Mouse (Mus musculus) spleen, postnatal 36 days (tissue): ENCODE measurements around the gene Fam111a.

Experiments
- DNase-seq, 2 experiments: peaks; one replicate each; pipeline ENCODE4 v3.0.0; 2022; ENCODE audit warnings: low spot score in 2 of 2, mixed read lengths in 1 of 2

Fam111a gene

GRCm38 (mm10) chr19:12558219-12558618 lies 12.7 kb downstream of the Fam111a start:
- no peak for DNase-seq

GRCm38 (mm10) chr19:12564197-12564596 lies 18.7 kb downstream of the Fam111a start:
- no peak for DNase-seq

GRCm38 (mm10) chr19:12567011-12567410 lies 21.5 kb downstream of the Fam111a start:
- peak; percentile 76 to 77 for DNase-seq

DNA sequence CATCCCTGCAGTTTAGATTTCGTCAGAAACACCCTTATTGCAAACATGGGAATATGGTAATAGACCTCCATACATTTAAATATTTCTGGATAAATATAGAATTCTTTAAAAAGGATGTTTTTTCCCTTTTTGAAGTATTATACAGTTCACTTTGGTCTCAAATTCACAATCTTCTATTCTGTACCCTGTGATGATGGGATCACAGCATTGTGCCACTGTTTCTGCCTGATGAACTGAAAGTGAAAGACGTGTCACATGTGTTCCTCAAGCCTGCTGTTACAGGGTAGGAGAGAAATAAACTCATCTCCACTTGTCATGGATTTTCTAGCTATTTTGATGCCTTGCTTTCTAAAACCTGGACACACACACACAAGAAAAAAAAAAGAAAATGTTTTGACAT lies 25.3 kb downstream of the Fam111a start:
- DNase-seq, result no peak

- no peak for DNase-seq
These were observed 26.1 kb downstream of the Fam111a start for GRCm38 (mm10) chr19:12571687-12572086.

DNA sequence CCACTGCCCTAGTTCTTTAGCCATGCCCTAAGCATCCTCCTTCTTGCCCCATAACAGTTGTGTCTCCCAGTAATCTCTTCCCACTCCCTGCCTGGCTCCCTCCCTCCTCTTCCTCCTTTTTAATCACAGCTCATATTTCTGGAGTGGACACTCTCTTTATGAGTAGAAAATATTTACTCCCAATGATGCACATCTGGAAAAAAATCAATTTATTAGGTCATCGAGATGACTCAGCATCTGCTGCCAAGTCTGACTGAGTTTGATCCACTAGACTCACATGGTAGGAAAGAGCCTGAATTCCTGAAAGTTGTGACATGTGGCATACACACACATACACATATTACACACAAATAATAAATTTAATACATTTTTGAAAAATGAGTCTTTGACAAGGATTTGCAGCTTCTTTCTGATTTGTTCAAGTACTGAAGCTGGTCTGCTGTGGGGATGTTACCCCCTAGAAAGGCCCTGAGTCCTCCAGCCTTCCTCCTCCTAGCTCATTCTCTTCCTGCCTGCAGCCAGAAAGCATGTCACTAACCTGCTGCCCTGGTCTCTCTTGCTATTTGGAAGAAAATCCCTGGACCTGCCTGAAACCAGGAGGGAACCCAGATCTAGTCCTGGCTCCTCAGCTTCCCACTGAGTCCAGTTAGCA lies 27.2 kb downstream of the Fam111a start:
- DNase-seq, result no peak

GRCm38 (mm10) chr19:12573266-12574011 lies 27.9 kb downstream of the Fam111a start:
- DNase-seq, result peak; percentile 95 to 96

GRCm38 (mm10) chr19:12574012-12574407 lies 28.5 kb downstream of the Fam111a start:
- DNase-seq, result peak; percentile 70 to 75

- DNase-seq, result peak in 1 of 2 experiments; percentile 41
These were observed 29.6 kb downstream of the Fam111a start for GRCm38 (mm10) chr19:12575107-12575506.

- no peak for DNase-seq
These were observed 30.0 kb downstream of the Fam111a start for GRCm38 (mm10) chr19:12575514-12575913.

DNA sequence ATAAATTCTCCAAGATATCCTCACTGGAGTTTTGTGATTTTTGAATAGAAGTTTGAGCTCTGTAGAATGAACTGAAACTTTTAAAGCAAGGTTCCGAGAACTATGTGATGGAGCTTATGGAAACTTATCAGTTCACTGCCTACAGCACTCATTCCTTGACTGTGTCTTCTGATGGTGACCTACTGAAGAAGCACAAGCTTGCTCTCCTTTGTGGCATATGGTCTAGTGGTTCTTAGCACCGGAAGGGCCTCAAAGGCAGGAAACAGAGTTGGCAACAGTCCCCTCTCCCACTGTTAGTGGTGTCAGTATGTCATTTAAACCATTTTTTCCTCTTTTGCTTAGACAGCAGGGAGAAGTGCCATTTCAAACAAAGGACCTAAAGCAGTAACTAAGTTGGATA lies 31.1 kb downstream of the Fam111a start:
- no peak for DNase-seq

DNA sequence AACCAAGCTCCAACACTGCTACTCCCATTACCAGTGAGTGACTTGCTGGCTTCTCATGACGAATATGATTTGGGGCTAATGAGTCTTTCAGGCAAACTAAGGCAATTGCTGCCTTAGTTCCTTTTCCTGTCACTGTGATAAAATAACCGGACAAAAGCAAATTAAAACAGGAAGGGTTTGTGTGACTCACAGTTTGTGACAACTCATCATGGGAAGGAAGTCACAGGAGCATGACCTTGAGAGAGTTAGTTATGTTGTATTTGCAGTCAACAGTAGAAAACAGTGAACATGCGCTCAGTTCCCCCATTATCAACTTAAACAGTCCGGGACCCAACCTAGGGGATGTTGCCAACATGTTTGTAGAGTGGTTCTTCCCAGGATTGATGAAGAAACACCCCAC lies 39.8 kb downstream of the Fam111a start:
- DNase-seq, result no peak

DNA sequence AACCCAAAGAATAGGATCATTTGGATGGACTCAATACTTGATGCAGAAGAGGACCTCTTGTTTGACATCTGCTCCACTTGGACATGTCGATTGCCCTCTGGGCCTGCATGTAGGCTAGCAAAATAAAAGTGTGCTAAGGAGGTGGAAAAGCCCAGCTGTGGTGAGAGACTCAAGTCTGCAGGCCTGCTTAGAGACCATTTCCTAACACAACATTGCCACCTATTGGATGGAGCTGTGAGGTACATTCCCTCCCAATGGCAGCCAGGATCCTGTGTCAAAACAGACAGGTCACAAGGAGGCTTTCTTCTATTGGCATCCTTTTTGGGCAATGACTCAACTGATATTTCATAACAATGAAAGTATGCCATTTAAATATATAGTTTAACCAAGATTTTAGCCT lies 46.4 kb downstream of the Fam111a start:
- peak; percentile 68 to 70 for DNase-seq

DNA sequence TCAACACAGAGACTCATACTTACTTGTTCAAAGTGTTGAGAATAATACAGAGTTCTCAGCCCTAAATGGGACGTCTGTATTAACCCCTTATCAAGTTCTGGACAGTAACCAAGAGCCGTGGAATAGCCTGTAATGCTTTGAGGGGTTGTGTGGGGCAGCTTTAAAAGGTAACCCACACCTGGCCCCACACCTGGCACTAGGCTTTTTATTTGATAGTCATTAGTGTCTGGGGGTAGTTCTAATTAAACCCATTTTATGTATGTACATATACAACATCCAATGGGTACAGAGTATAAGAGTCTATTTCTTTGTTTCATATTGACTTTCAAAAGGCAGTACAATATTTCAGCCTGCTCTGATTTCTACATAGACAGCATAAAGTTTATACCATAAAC lies 49.6 kb downstream of the Fam111a start:
- DNase-seq, result no peak

DNA sequence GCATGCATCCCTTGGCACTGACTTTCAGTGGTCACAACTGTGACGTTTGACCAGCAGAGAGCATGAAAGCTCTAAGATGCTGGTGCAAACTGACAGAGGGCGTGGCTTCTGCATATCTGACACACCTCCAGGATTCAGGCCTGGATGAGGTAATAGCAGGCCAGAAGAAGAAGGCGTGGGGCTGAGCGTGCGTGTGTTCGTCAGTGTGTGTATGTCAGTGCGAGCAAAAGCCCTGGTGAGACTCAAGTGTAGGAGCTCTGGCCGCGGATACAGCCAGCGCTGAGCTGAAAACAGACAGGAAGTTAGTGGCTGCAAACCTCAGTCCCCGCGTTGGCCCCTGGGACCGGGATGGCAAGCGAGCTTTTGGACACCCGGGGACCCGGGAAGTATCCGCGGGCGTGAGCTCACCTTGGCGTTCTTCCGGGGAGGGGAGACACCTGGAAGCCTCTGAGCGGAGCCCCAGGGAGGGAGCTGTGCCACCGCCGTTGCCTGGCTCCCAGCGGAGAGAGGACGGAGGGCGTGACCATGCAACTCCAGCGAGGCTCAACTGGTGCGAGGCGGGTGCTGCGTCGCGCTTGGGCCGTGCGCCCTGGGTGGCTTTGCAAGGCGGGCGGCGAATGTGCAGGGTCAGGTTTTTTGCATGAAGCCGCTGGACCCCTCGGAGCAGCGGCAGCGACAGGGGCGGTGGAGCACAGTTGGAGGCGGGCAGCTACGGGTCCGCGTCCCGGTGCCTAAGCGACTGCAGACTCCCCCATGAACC lies 50.2 kb downstream of the Fam111a start:
- DNase-seq, result peak; percentile 45 to 58

- no peak for DNase-seq
These were observed 50.9 kb downstream of the Fam111a start for GRCm38 (mm10) chr19:12596290-12597072.

DNA sequence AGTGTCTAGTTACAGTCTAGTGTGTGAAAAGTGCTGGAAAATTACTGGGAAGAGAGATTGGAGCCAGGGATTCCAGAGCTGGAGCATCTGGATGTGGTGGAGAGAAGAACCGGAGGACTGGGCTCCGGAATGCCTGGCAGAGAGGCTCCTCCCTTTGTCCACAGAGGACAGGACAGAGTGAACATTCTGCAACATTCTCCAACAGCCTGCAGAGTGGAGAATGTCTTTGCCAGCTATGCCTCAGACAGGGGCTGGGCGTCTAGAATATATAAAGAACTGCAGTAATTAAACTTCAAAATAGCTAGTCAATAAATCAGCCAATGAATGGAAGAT lies 51.5 kb downstream of the Fam111a start:
- DNase-seq, result no peak

- no peak for DNase-seq
These were observed 53.1 kb downstream of the Fam111a start for GRCm38 (mm10) chr19:12598674-12599073.

- DNase-seq, result no peak
These were observed 54.1 kb downstream of the Fam111a start, which contains the start of gene Gm4952 for GRCm38 (mm10) chr19:12599674-12600073. Gene Gm4952, plus strand, starts transcription at chr19:12599974.

DNA sequence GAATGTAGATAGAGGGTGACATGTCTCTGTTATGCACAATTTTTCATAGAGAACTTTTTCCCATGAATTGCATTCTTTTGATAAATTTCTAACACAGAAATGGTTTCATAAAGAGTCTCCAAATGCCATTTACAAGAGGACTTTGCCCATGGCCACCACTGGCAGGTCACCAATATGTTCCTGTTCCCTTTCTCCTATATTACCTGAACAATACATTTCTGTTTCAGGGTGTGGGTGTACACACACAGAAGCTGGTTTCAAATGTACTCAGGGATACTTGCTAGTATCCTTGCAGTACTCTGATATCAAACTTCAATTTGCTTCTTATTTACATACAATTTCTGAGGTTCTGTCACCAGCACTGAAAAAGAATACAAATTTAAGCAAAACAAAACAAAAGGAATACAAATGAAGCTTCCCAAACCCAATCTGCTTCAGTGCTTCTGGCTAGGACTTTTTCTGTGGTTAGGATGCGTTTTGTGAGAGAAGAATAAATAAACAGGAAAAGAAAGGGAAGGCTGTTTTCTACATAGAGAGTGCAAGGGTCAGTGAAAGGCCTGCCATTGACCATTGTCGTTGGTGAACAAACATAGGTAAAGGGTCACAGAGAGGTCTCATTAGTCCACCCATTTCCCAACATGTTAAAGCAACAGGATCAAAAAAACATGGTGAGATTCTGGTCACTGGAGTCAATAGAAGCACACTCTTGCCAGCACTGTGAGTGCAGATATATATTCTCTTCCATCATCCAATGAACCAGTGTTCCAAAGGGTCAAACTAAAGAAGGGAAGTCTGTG lies 55.3 kb downstream of the Fam111a start:
- DNase-seq, result no peak

GRCm38 (mm10) chr19:12608336-12608735 lies 62.8 kb downstream of the Fam111a start:
- DNase-seq, result no peak
